Mouse (Mus musculus) liver, postnatal 0 days (tissue): ENCODE measurements at regions not wholly inside any gene's neighbourhood (a gene's known extent, or its start where the extent isn't known, plus 50 kb on each side); places are given as distances from the start of the nearest gene placed in this dataset.

Experiments used
- CTCF ChIP-seq: sonication (generic); IDR thresholded peaks from 2 replicates; pipeline ENCODE4 v1.5.1; 2016; ENCODE audit warnings: antibody characterized with exemption, low read depth
- EP300 ChIP-seq: IDR thresholded peaks from 2 replicates; pipeline ENCODE4 v1.6.1; 2016; ENCODE audit warnings: antibody characterized with exemption, low read depth, mild to moderate bottlenecking

GRCm38 (mm10) chr13:103602302-103602701 lies 172.1 kb downstream of the Srek1 start:
- TF ChIP-seq EP300 (no peak), CTCF (no peak)
